Mouse (Mus musculus) lung, postnatal 25 days (tissue): ENCODE results near the gene Hipk1.

Source experiments
- DNase-seq: peaks from one replicate; pipeline ENCODE4 v3.0.0; 2022; ENCODE audit warnings: low spot score

Hipk1 gene

GRCm38 (mm10) chr3:103746711-103747110 lies 44.7 kb downstream of the Hipk1 start:
- DNase-seq: no peak

- no peak for DNase-seq
Measured at GRCm38 (mm10) chr3:103745001-103745770, 46.2 kb downstream of the Hipk1 start.

- DNase-seq: no peak
Measured at GRCm38 (mm10) chr3:103743208-103743607, 48.2 kb downstream of the Hipk1 start.

GRCm38 (mm10) chr3:103740342-103740741 lies 51.0 kb downstream of the Hipk1 start:
- no peak for DNase-seq

GRCm38 (mm10) chr3:103739329-103739728 lies 52.0 kb downstream of the Hipk1 start, which contains the start of gene Gm10964:
Gene Gm10964 (plus strand): TSS chr3:103739366.
- DNase-seq: no peak

GRCm38 (mm10) chr3:103737778-103738571 lies 53.4 kb downstream of the Hipk1 start, which contains the start of gene Olfml3:
Gene Olfml3 (minus strand): TSS chr3:103738001.
- DNase-seq: peak; percentile 88

GRCm38 (mm10) chr3:103737061-103737754 lies 54.2 kb downstream of the Hipk1 start:
- no peak for DNase-seq

GRCm38 (mm10) chr3:103735776-103736600 lies 55.4 kb downstream of the Hipk1 start:
- no peak for DNase-seq

GRCm38 (mm10) chr3:103734696-103735519 lies 56.5 kb downstream of the Hipk1 start:
- peak; percentile 35 for DNase-seq

- peak; percentile 42 for DNase-seq
Measured at GRCm38 (mm10) chr3:103733799-103734695, 57.3 kb downstream of the Hipk1 start.

GRCm38 (mm10) chr3:103733176-103733575 lies 58.2 kb downstream of the Hipk1 start:
- no peak for DNase-seq

GRCm38 (mm10) chr3:103732116-103732515 lies 59.2 kb downstream of the Hipk1 start:
- no peak for DNase-seq

GRCm38 (mm10) chr3:103729850-103730249 lies 61.5 kb downstream of the Hipk1 start:
- no peak for DNase-seq

GRCm38 (mm10) chr3:103727813-103728326 lies 63.5 kb downstream of the Hipk1 start:
- no peak for DNase-seq

GRCm38 (mm10) chr3:103726642-103727041 lies 64.7 kb downstream of the Hipk1 start:
- no peak for DNase-seq

- no peak for DNase-seq
Measured at GRCm38 (mm10) chr3:103724137-103724536, 67.2 kb downstream of the Hipk1 start.

GRCm38 (mm10) chr3:103718728-103719127 lies 72.6 kb downstream of the Hipk1 start:
- DNase-seq: no peak

- DNase-seq: no peak
Measured at GRCm38 (mm10) chr3:103716774-103717760, 74.3 kb downstream of the Hipk1 start.
